Mouse (Mus musculus): Measurements from ENCODE around the gene Gm3417. TPM values are rescaled to one million over a fixed set of nuclear protein-coding genes. Genes with fewer than 3 reads are reported as not detected.
"Not testable (repeated sequence)": the region's sequence is repeated elsewhere in the genome, so short reads cannot be mapped to it uniquely, and the experiment has no call there.

The Gm3417 gene
- polyA plus RNA-seq (2015; fragmentation: Nextera tagmentation; extraction: Ambion mirVana), result 0.94 TPM in 1 of 2 replicates, not detected in the other

DNA sequence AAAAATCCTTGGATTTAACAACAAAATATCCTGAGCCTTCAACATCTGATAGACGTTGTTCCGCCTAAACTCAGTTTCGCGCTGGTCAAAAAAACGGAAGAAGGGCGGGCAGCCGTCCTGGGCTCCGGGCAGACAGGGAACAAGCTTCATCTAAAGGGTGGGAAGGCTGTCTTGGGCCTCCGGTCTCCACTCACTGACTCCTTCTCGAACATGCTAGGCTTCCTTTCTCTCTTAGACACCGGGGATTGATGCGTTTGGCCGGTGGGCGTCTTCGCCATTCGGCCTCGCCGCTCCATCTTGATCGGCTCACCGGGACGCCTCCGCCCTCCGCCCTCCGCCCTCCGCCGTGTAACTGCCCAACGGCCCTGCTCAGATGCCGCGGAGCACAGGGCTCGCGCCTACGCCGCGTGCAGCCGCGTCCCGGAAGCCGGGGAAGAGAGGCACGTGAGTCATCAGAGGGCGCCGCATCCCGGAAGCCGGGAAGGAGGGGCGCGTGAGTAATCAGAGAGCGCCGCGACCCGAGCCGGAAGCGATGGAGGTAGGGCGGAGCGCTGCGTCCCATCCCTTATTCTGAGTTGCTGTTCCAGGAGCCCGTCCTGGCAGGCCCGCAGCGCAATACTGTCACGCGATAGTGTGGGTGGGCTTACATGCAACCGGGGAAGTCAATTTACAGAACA, at the start of gene Gm3417, which contains the start of gene 9030025P20Rik:
Gene Gm3417, minus strand, starts transcription at position 429 of the 677 bp plus-strand sequence.
Gene 9030025P20Rik, plus strand, starts transcription at position 107 of the 677 bp plus-strand sequence.
- not testable (repeated sequence) for H3K9me3 ChIP-seq (replicated peaks); H3K9ac ChIP-seq; H3K4me1 ChIP-seq (replicated peaks); H3K4me2 ChIP-seq; H3K27me3 ChIP-seq; H3K36me3 ChIP-seq; H3K27ac ChIP-seq
- WGBS, result no CpG with 5 or more reads among the region's 60 CpGs
- ATAC-seq (replicated peaks; ENCODE audit: insufficient number of reproducible peaks, insufficient read depth, low FRiP score, low read depth), result peak; percentile 98
- H3K4me3 ChIP-seq, result 0 out of 2 replicates have a peak within 1 kb of the TSS, but pooled peaks have one; percentile 15

DNA sequence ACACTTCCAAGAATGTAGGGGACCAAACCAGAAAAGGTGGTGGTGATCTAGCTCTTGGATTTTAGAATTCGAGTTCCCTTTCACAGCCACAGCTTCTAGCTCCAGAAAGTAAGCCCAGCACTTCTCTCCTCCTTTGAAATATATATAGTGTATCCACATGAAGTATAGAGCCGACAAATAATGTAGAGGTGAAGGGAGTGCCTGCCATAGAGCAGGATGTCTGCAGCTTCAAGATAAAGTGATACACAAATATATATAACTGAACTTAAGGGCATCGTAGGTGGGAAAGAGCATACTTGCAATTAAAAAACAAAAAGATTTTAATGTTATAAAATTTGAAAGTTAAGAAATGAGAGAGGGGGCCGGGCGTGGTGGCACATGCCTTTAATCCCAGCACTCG, 46.9 kb upstream of the Gm3417 start:
- not testable (repeated sequence) for H3K4me2 ChIP-seq; H3K4me1 ChIP-seq (replicated peaks); H3K27ac ChIP-seq; H3K4me3 ChIP-seq; H3K36me3 ChIP-seq; H3K9ac ChIP-seq; ATAC-seq (replicated peaks; ENCODE audit: insufficient number of reproducible peaks, insufficient read depth, low FRiP score, low read depth); H3K27me3 ChIP-seq; H3K9me3 ChIP-seq (replicated peaks)
- WGBS, result no CpG with 5 or more reads among the region's 6 CpGs

GRCm38 (mm10) chr17:15024502-15025193, 46.1 kb upstream of the Gm3417 start:
- not testable (repeated sequence) for H3K36me3 ChIP-seq; H3K9ac ChIP-seq; H3K27me3 ChIP-seq; H3K4me1 ChIP-seq (replicated peaks); H3K4me3 ChIP-seq; H3K9me3 ChIP-seq (replicated peaks); H3K27ac ChIP-seq; H3K4me2 ChIP-seq
- peak; percentile 72 for ATAC-seq (replicated peaks; ENCODE audit: insufficient number of reproducible peaks, insufficient read depth, low FRiP score, low read depth)
- no CpG with 5 or more reads among the region's 48 CpGs for WGBS

DNA sequence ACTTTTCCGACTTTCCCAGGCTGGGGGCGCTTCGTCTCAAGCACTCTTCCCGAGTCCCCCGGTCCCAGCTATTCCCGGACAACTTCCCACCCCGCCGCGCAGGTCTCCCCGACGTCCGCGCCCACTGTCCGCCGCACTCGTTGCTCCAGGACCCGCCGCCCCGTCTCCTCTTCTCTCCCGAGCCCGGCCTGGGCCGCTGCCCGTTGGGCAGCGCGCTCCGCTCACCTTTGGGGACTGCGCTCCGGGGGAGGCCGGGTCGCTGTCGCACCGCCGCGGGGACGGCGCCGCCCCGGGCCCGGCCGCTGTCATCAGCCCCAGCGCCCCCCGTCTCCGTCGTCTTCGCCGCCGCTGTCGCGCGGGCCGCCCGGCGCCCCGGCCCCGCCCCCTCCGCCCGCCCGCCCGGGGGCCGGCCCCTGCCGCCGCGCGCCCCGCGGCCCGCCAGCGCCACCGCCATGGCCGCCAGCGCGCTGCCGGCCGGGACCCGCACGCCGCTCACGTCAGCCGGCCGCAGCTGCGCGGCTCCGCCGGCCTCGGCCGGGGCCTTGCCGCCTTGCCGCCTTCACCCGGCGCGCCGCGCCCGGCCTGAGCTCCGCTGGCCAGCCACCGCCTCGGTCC, 45.4 kb upstream of the Gm3417 start:
- H3K9ac ChIP-seq; H3K4me3 ChIP-seq; H3K4me1 ChIP-seq (replicated peaks); H3K36me3 ChIP-seq; H3K27me3 ChIP-seq; H3K9me3 ChIP-seq (replicated peaks); H3K27ac ChIP-seq; H3K4me2 ChIP-seq: not testable (repeated sequence)
- ATAC-seq (replicated peaks; ENCODE audit: insufficient number of reproducible peaks, insufficient read depth, low FRiP score, low read depth), result peak; percentile 85
- no CpG with 5 or more reads among the region's 97 CpGs for WGBS

- ATAC-seq (replicated peaks; ENCODE audit: insufficient number of reproducible peaks, insufficient read depth, low FRiP score, low read depth), result not testable (repeated sequence)
- WGBS, result 85% methylated on average over 3 of the region's 3 CpGs
Measured at GRCm38 (mm10) chr17:15021503-15022220, 43.1 kb upstream of the Gm3417 start.

GRCm38 (mm10) chr17:15009706-15010413, 31.3 kb upstream of the Gm3417 start, which contains the start of gene Gm3435:
TSS of gene Gm3435 (plus strand) at chr17:15010176.
- H3K36me3 ChIP-seq; H3K27me3 ChIP-seq; H3K4me3 ChIP-seq; H3K4me1 ChIP-seq (replicated peaks); H3K9ac ChIP-seq; H3K9me3 ChIP-seq (replicated peaks); H3K27ac ChIP-seq; H3K4me2 ChIP-seq: not testable (repeated sequence)
- ATAC-seq (replicated peaks; ENCODE audit: insufficient number of reproducible peaks, insufficient read depth, low FRiP score, low read depth), result peak; percentile 98
- no CpG with 5 or more reads among the region's 60 CpGs for WGBS

More at GRCm38 (mm10) chr17:15021503-15022220, 43.1 kb upstream of the Gm3417 start:
- not testable (repeated sequence) for H3K9ac ChIP-seq; H3K36me3 ChIP-seq; H3K4me2 ChIP-seq; H3K9me3 ChIP-seq (replicated peaks); H3K4me1 ChIP-seq (replicated peaks); H3K27me3 ChIP-seq; H3K27ac ChIP-seq; H3K4me3 ChIP-seq

DNA sequence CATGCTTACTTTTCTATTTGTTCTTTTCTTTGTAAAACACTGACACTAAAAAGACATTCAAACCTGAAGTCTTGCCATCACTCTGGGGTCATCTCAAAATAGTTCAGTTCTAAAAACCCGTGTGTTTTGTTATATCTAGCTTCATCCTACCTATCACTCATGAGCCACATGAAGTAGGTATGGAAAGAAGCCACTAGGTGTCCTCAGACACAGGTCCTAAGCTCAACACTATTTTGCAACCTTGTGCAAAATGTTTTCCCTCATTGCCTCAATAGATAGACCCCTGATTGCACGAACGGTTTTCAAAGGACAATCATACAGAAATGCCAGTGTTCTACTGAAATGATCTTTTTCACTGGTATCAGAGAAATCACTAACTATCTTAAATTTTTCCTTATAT, 30.5 kb upstream of the Gm3417 start:
- H3K9ac ChIP-seq; H3K4me2 ChIP-seq; ATAC-seq (replicated peaks; ENCODE audit: insufficient number of reproducible peaks, insufficient read depth, low FRiP score, low read depth); H3K27me3 ChIP-seq; H3K4me3 ChIP-seq; H3K4me1 ChIP-seq (replicated peaks); H3K9me3 ChIP-seq (replicated peaks); H3K36me3 ChIP-seq; H3K27ac ChIP-seq: not testable (repeated sequence)
- no CpG with 5 or more reads among the region's 3 CpGs for WGBS

- not testable (repeated sequence) for ATAC-seq (replicated peaks; ENCODE audit: insufficient number of reproducible peaks, insufficient read depth, low FRiP score, low read depth); H3K27ac ChIP-seq; H3K9me3 ChIP-seq (replicated peaks); H3K9ac ChIP-seq; H3K27me3 ChIP-seq; H3K4me3 ChIP-seq; H3K4me1 ChIP-seq (replicated peaks); H3K36me3 ChIP-seq; H3K4me2 ChIP-seq
- WGBS, result no CpG with 5 or more reads among the region's 4 CpGs
Measured at GRCm38 (mm10) chr17:15000047-15000446, 21.5 kb upstream of the Gm3417 start.

DNA sequence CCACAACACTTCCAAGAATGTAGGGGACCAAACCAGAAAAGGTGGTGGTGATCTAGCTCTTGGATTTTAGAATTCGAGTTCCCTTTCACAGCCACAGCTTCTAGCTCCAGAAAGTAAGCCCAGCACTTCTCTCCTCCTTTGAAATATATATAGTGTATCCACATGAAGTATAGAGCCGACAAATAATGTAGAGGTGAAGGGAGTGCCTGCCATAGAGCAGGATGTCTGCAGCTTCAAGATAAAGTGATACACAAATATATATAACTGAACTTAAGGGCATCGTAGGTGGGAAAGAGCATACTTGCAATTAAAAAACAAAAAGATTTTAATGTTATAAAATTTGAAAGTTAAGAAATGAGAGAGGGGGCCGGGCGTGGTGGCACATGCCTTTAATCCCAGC, 15.6 kb upstream of the Gm3417 start:
- not testable (repeated sequence) for H3K4me1 ChIP-seq (replicated peaks); H3K9me3 ChIP-seq (replicated peaks); H3K4me3 ChIP-seq; H3K9ac ChIP-seq; ATAC-seq (replicated peaks; ENCODE audit: insufficient number of reproducible peaks, insufficient read depth, low FRiP score, low read depth); H3K4me2 ChIP-seq; H3K27me3 ChIP-seq; H3K27ac ChIP-seq; H3K36me3 ChIP-seq
- no CpG with 5 or more reads among the region's 5 CpGs for WGBS

DNA sequence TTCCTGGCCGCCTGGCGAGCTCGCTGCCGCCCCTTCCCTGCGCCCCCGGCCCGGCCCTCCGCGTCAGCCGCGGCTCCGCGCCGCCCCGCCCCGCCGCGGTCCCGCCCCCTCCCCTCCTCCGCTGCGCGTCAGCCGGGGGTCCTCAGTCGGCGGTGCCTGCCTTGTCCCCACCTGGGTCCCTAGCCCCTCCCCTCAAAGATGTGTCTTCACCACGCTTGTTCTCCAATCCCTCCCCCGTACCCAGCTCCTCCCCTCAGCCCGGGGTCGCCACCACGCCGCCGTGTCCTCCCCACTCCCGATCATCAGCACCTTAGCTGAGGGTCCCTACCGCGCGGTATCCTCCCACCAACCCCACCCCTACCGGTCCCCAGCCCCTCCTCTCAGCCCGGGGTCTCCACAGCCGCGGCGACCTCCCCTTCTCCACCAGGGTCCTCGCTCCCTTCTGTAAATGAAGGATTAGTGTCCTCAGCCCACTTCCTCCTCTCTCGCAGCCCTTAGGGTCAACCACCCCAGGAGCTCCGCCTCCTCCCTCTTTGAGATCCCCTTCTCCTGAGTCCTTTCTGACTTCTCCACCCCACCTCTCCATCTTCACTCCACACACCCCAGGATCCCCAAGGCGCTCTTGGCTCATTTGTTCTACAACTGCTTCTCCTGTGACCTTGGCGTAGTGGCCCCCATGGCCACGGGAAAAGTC, 14.7 kb upstream of the Gm3417 start:
- not testable (repeated sequence) for H3K9ac ChIP-seq; H3K4me1 ChIP-seq (replicated peaks); H3K27me3 ChIP-seq; H3K27ac ChIP-seq; H3K9me3 ChIP-seq (replicated peaks); H3K4me2 ChIP-seq; H3K4me3 ChIP-seq; H3K36me3 ChIP-seq
- peak; percentile 82 for ATAC-seq (replicated peaks; ENCODE audit: insufficient number of reproducible peaks, insufficient read depth, low FRiP score, low read depth)
- no CpG with 5 or more reads among the region's 47 CpGs for WGBS

All from heart, embryonic 15.5 days (tissue).